Mouse (Mus musculus): ENCODE measurements around the gene Lce1c. TPM values are rescaled to one million over a fixed set of nuclear protein-coding genes. Genes with fewer than 3 reads are reported as not detected.

Gene Lce1c
- polyA plus RNA-seq, 1 experiment from 2014 or later: not detected

- no peak for ATAC-seq (replicated peaks; ENCODE audit: low FRiP score)
- H3K27ac ChIP-seq (ENCODE audit: low read depth, low read length): no peak overlapping the region
- no peaks in the 10 kb centered on the region for H3K36me3 ChIP-seq (ENCODE audit: control insufficient read depth, insufficient read depth, low read length)
- no peaks in the 10 kb centered on the region for H3K4me1 ChIP-seq (replicated peaks; ENCODE audit: control insufficient read depth, insufficient read depth, low read length)
- H3K4me3 ChIP-seq (ENCODE audit: low read depth, low read length): no peak overlapping the region
- no peaks in the 10 kb centered on the region for H3K27me3 ChIP-seq (replicated peaks; ENCODE audit: control insufficient read depth, insufficient read depth, low read length)
- H3K9me3 ChIP-seq (ENCODE audit: control insufficient read depth, low read length): no peaks in the 10 kb centered on the region
- DNase-seq (ENCODE audit: low spot score): no peak
- H3K4me2 ChIP-seq: no peak overlapping the region
- no peak overlapping the region for H3K9ac ChIP-seq (ENCODE audit: low read depth, low read length)
These were observed 12.6 kb downstream of the Lce1c start for GRCm38 (mm10) chr3:92691688-92692087.

- H3K4me1 ChIP-seq (replicated peaks; ENCODE audit: control insufficient read depth, insufficient read depth, low read length): no peaks in the 10 kb centered on the region
- no peak overlapping the region for H3K9ac ChIP-seq (ENCODE audit: low read depth, low read length)
- no peaks in the 10 kb centered on the region for H3K36me3 ChIP-seq (ENCODE audit: control insufficient read depth, insufficient read depth, low read length)
- no peak for ATAC-seq (replicated peaks; ENCODE audit: low FRiP score)
- no peaks in the 10 kb centered on the region for H3K9me3 ChIP-seq (ENCODE audit: control insufficient read depth, low read length)
- no peak for DNase-seq (ENCODE audit: low spot score)
- 31% methylated on average over 1 of the region's 1 CpGs for WGBS
- H3K4me3 ChIP-seq (ENCODE audit: low read depth, low read length): no peak overlapping the region
- no peaks in the 10 kb centered on the region for H3K27me3 ChIP-seq (replicated peaks; ENCODE audit: control insufficient read depth, insufficient read depth, low read length)
- H3K27ac ChIP-seq (ENCODE audit: low read depth, low read length): no peak overlapping the region
- H3K4me2 ChIP-seq: no peak overlapping the region
These were observed 15.6 kb downstream of the Lce1c start for GRCm38 (mm10) chr3:92694613-92695012.

GRCm38 (mm10) chr3:92708974-92709373 is 29.9 kb downstream of the Lce1c start, which contains the start of gene Lce1e:
Gene Lce1e (minus strand): TSS chr3:92709074.
- no peak within 1 kb of the TSS for H3K4me2 ChIP-seq
- no peaks in the 10 kb centered on the region for H3K36me3 ChIP-seq (ENCODE audit: control insufficient read depth, insufficient read depth, low read length)
- WGBS: 75% methylated on average over 2 of the region's 2 CpGs
- no peak within 1 kb of the TSS for H3K4me3 ChIP-seq (ENCODE audit: low read depth, low read length)
- H3K9ac ChIP-seq (ENCODE audit: low read depth, low read length): no peak within 1 kb of the TSS
- DNase-seq (ENCODE audit: low spot score): no peak
- no peaks in the 10 kb centered on the region for H3K27me3 ChIP-seq (replicated peaks; ENCODE audit: control insufficient read depth, insufficient read depth, low read length)
- ATAC-seq (replicated peaks; ENCODE audit: low FRiP score): no peak; the same call in 1 of the 2 replicates
- H3K9me3 ChIP-seq (ENCODE audit: control insufficient read depth, low read length): no peaks in the 10 kb centered on the region
- H3K4me1 ChIP-seq (replicated peaks; ENCODE audit: control insufficient read depth, insufficient read depth, low read length): no peaks in the 10 kb centered on the region
- no peak within 1 kb of the TSS for H3K27ac ChIP-seq (ENCODE audit: low read depth, low read length)

- Histone ChIP-seq H3K4me2 (no peak overlapping the region), H3K4me3 (ENCODE audit: low read depth, low read length) (no peak overlapping the region), H3K27me3 (replicated peaks; ENCODE audit: control insufficient read depth, insufficient read depth, low read length) (no peaks in the 10 kb centered on the region), H3K9ac (ENCODE audit: low read depth, low read length) (no peak overlapping the region), H3K4me1 (replicated peaks; ENCODE audit: control insufficient read depth, insufficient read depth, low read length) (no peaks in the 10 kb centered on the region), H3K36me3 (ENCODE audit: control insufficient read depth, insufficient read depth, low read length) (no peaks in the 10 kb centered on the region), H3K27ac (ENCODE audit: low read depth, low read length) (no peak overlapping the region), H3K9me3 (ENCODE audit: control insufficient read depth, low read length) (no peaks in the 10 kb centered on the region)
- ATAC-seq (replicated peaks; ENCODE audit: low FRiP score): no peak
- DNase-seq (ENCODE audit: low spot score): no peak
These were observed 36.1 kb downstream of the Lce1c start for GRCm38 (mm10) chr3:92715122-92715521.

- WGBS: 66% methylated on average over 3 of the region's 3 CpGs
- Histone ChIP-seq H3K9me3 (ENCODE audit: control insufficient read depth, low read length) (no peaks in the 10 kb centered on the region), H3K27ac (ENCODE audit: low read depth, low read length) (no peak within 1 kb of the TSS), H3K27me3 (replicated peaks; ENCODE audit: control insufficient read depth, insufficient read depth, low read length) (no peaks in the 10 kb centered on the region), H3K4me1 (replicated peaks; ENCODE audit: control insufficient read depth, insufficient read depth, low read length) (no peaks in the 10 kb centered on the region), H3K4me3 (ENCODE audit: low read depth, low read length) (no peak within 1 kb of the TSS), H3K9ac (ENCODE audit: low read depth, low read length) (no peak within 1 kb of the TSS), H3K4me2 (no peak within 1 kb of the TSS), H3K36me3 (ENCODE audit: control insufficient read depth, insufficient read depth, low read length) (no peaks in the 10 kb centered on the region)
- ATAC-seq (replicated peaks; ENCODE audit: low FRiP score) (no peak), DNase-seq (ENCODE audit: low spot score) (no peak)
These were observed 41.2 kb downstream of the Lce1c start, which contains the start of gene Lce1f for GRCm38 (mm10) chr3:92720250-92720649. Gene Lce1f (minus strand): TSS chr3:92720350.

GRCm38 (mm10) chr3:92722631-92723030 is 43.6 kb downstream of the Lce1c start:
- Histone ChIP-seq H3K4me2 (no peak overlapping the region), H3K9me3 (ENCODE audit: control insufficient read depth, low read length) (no peaks in the 10 kb centered on the region)
- 78% methylated on average over 5 of the region's 5 CpGs for WGBS

More at GRCm38 (mm10) chr3:92722631-92723030, 43.6 kb downstream of the Lce1c start:
- Histone ChIP-seq H3K27me3 (replicated peaks; ENCODE audit: control insufficient read depth, insufficient read depth, low read length) (no peaks in the 10 kb centered on the region), H3K4me3 (ENCODE audit: low read depth, low read length) (no peak overlapping the region), H3K27ac (ENCODE audit: low read depth, low read length) (no peak overlapping the region), H3K9ac (ENCODE audit: low read depth, low read length) (no peak overlapping the region), H3K36me3 (ENCODE audit: control insufficient read depth, insufficient read depth, low read length) (no peaks in the 10 kb centered on the region), H3K4me1 (replicated peaks; ENCODE audit: control insufficient read depth, insufficient read depth, low read length) (no peaks in the 10 kb centered on the region)
- DNase-seq (ENCODE audit: low spot score) (no peak), ATAC-seq (replicated peaks; ENCODE audit: low FRiP score) (no peak)

Other genes starting within 250 kb of the Lce1c start
- 7.2 and 9.1 TPM in 2 replicates for gene Gm9774, start 249.8 kb upstream of the Lce1c start, polyA plus RNA-seq (2014; fragmentation: Nextera tagmentation; extraction: Ambion mirVana)
- not detected in 2 replicates for gene Sprr2k, start 246.7 kb upstream of the Lce1c start, polyA plus RNA-seq (2014; fragmentation: Nextera tagmentation; extraction: Ambion mirVana)
- gene Sprr1b, start 240.5 kb upstream of the Lce1c start, polyA plus RNA-seq (2014; fragmentation: Nextera tagmentation; extraction: Ambion mirVana): not detected in 2 replicates
- gene Sprr3, start 220.5 kb upstream of the Lce1c start, polyA plus RNA-seq (2014; fragmentation: Nextera tagmentation; extraction: Ambion mirVana): not detected in 2 replicates
- gene Sprr1a, start 193.4 kb upstream of the Lce1c start, polyA plus RNA-seq (2014; fragmentation: Nextera tagmentation; extraction: Ambion mirVana): not detected in 2 replicates
- gene Sprr4, start 178.8 kb upstream of the Lce1c start, polyA plus RNA-seq (2014; fragmentation: Nextera tagmentation; extraction: Ambion mirVana): not detected in 2 replicates
- gene 2310046K23Rik, start 144.7 kb upstream of the Lce1c start, polyA plus RNA-seq (2014; fragmentation: Nextera tagmentation; extraction: Ambion mirVana): not detected in 2 replicates
- 0.08 TPM in 1 of 2 replicates, not detected in the other for gene Ivl, start 105.5 kb upstream of the Lce1c start, polyA plus RNA-seq (2014; fragmentation: Nextera tagmentation; extraction: Ambion mirVana)
- 0.22 TPM in 1 of 2 replicates, not detected in the other for gene Smcp, start 90.2 kb upstream of the Lce1c start, polyA plus RNA-seq (2014; fragmentation: Nextera tagmentation; extraction: Ambion mirVana)
- gene 2210017I01Rik, start 71.8 kb upstream of the Lce1c start, polyA plus RNA-seq (2014; fragmentation: Nextera tagmentation; extraction: Ambion mirVana): not detected in 2 replicates
- gene Lce6a, start 57.6 kb upstream of the Lce1c start, polyA plus RNA-seq (2014; fragmentation: Nextera tagmentation; extraction: Ambion mirVana): not detected in 2 replicates
- gene Lce1a1, start 30.9 kb upstream of the Lce1c start, polyA plus RNA-seq (2014; fragmentation: Nextera tagmentation; extraction: Ambion mirVana): not detected in 2 replicates
- gene Lce1b, start 22.3 kb upstream of the Lce1c start, polyA plus RNA-seq (2014; fragmentation: Nextera tagmentation; extraction: Ambion mirVana): not detected in 2 replicates
- not detected in 2 replicates for gene Lce1a2, start 8.9 kb upstream of the Lce1c start, polyA plus RNA-seq (2014; fragmentation: Nextera tagmentation; extraction: Ambion mirVana)
- gene Lce1d, start 8.0 kb downstream of the Lce1c start, polyA plus RNA-seq (2014; fragmentation: Nextera tagmentation; extraction: Ambion mirVana): not detected in 2 replicates
- not detected in 2 replicates for gene Lce1e, start 29.8 kb downstream of the Lce1c start, polyA plus RNA-seq (2014; fragmentation: Nextera tagmentation; extraction: Ambion mirVana)
- not detected in 2 replicates for gene Lce1f, start 41.1 kb downstream of the Lce1c start, polyA plus RNA-seq (2014; fragmentation: Nextera tagmentation; extraction: Ambion mirVana)
- gene Gm38119, start 59.8 kb downstream of the Lce1c start, polyA plus RNA-seq (2014; fragmentation: Nextera tagmentation; extraction: Ambion mirVana): not detected in 2 replicates
- gene Lce1g, start 73.1 kb downstream of the Lce1c start, polyA plus RNA-seq (2014; fragmentation: Nextera tagmentation; extraction: Ambion mirVana): not detected in 2 replicates
- gene Lce1h, start 85.8 kb downstream of the Lce1c start, polyA plus RNA-seq (2014; fragmentation: Nextera tagmentation; extraction: Ambion mirVana): not detected in 2 replicates
- gene Lce1i, start 99.7 kb downstream of the Lce1c start, polyA plus RNA-seq (2014; fragmentation: Nextera tagmentation; extraction: Ambion mirVana): not detected in 2 replicates
- gene Lce1j, start 111.3 kb downstream of the Lce1c start, polyA plus RNA-seq (2014; fragmentation: Nextera tagmentation; extraction: Ambion mirVana): not detected in 2 replicates
- gene Lce1k, start 128.6 kb downstream of the Lce1c start, polyA plus RNA-seq (2014; fragmentation: Nextera tagmentation; extraction: Ambion mirVana): not detected in 2 replicates
- not detected in 2 replicates for gene Kprp, start 148.0 kb downstream of the Lce1c start, polyA plus RNA-seq (2014; fragmentation: Nextera tagmentation; extraction: Ambion mirVana)
- gene Lce1l, start 172.0 kb downstream of the Lce1c start, polyA plus RNA-seq (2014; fragmentation: Nextera tagmentation; extraction: Ambion mirVana): not detected in 2 replicates
- gene 2310050C09Rik, start 191.0 kb downstream of the Lce1c start, polyA plus RNA-seq (2014; fragmentation: Nextera tagmentation; extraction: Ambion mirVana): not detected in 2 replicates
- gene Lce3a, start 247.0 kb downstream of the Lce1c start, polyA plus RNA-seq (2014; fragmentation: Nextera tagmentation; extraction: Ambion mirVana): not detected in 2 replicates

Data from liver, embryonic 11.5 days (tissue).